In genomic region chr12:100201363-100201711, GRCm38 (mm10) we compare ENCODE assay signal across 8 mouse cellular contexts. TPM values are rescaled to one million over a fixed set of nuclear protein-coding genes. Genes with fewer than 3 reads are reported as not detected.
DNase-seq lines count a peak whose midpoint lies in the region; ATAC-seq lines count a peak whose summit lies in the region.

No protein-coding gene starts in this region.

- peaks cover 39% of the 10 kb centered on the region for H3K36me3 ChIP-seq in lung, embryonic 15.5 days
- peaks cover 32% of the 10 kb centered on the region for H3K36me3 ChIP-seq in embryonic facial prominence, embryonic 15.5 days
- peaks cover 10% of the 10 kb centered on the region; the same call in 1 of the 2 replicates for H3K36me3 ChIP-seq in limb, embryonic 11.5 days (ENCODE audit: control insufficient read depth, insufficient read depth, low read length)
- H3K36me3 ChIP-seq in neural tube, embryonic 15.5 days: peaks cover 36% of the 10 kb centered on the region

- ATAC-seq in lung, embryonic 15.5 days (ENCODE audit: borderline replicate concordance, extremely low read depth, low FRiP score, low TSS enrichment): no peak
- ATAC-seq in embryonic facial prominence, embryonic 15.5 days (ENCODE audit: insufficient number of reproducible peaks, low FRiP score, low TSS enrichment, low read depth): no peak
- ATAC-seq in limb, embryonic 11.5 days (ENCODE audit: insufficient number of reproducible peaks, low FRiP score, low TSS enrichment, low read depth): no peak
- ATAC-seq in neural tube, embryonic 15.5 days (ENCODE audit: low FRiP score): no peak

- peak overlapping the region; percentile 98 for H3K4me3 ChIP-seq in lung, embryonic 15.5 days
- peak overlapping the region; percentile 95 for H3K4me3 ChIP-seq in embryonic facial prominence, embryonic 15.5 days (replicated peaks)
- H3K4me3 ChIP-seq in limb, embryonic 11.5 days (ENCODE audit: low read depth, low read length): peak overlapping the region; percentile 78
- H3K4me3 ChIP-seq in neural tube, embryonic 15.5 days (replicated peaks): peak overlapping the region; percentile 99

- H3K9ac ChIP-seq in lung, embryonic 15.5 days: peak overlapping the region; percentile 95; the same call in 1 of the 2 replicates
- H3K9ac ChIP-seq in embryonic facial prominence, embryonic 15.5 days: peak overlapping the region; percentile 91; the same call in 1 of the 2 replicates
- H3K9ac ChIP-seq in limb, embryonic 11.5 days (ENCODE audit: low read length): no peak overlapping the region
- H3K9ac ChIP-seq in neural tube, embryonic 15.5 days (replicated peaks): peak overlapping the region; percentile 99

- no peak for DNase-seq in lung, postnatal 4 days
- DNase-seq in limb, embryonic 11.5 days (ENCODE audit: low spot score): no peak
- no peak for DNase-seq in urinary bladder, postnatal 10 days (ENCODE audit: low spot score)
- no peak for DNase-seq in adipocyte (ENCODE audit: low spot score)
- no peak for DNase-seq in right cerebral cortex, adult 18-20 months

- H3K4me2 ChIP-seq in lung, embryonic 15.5 days: peak overlapping the region; percentile 93
- peak overlapping the region; percentile 86 for H3K4me2 ChIP-seq in embryonic facial prominence, embryonic 15.5 days (replicated peaks)
- peak overlapping the region; percentile 77 for H3K4me2 ChIP-seq in limb, embryonic 11.5 days (ENCODE audit: low read depth, severe bottlenecking)
- peak overlapping the region; percentile 91 for H3K4me2 ChIP-seq in neural tube, embryonic 15.5 days

- no peak overlapping the region for H3K27ac ChIP-seq in lung, embryonic 15.5 days
- H3K27ac ChIP-seq in embryonic facial prominence, embryonic 15.5 days (replicated peaks): peak overlapping the region; percentile 92; the same call in 1 of the 2 replicates
- no peak overlapping the region for H3K27ac ChIP-seq in limb, embryonic 11.5 days (replicated peaks; ENCODE audit: low read depth, low read length)
- H3K27ac ChIP-seq in neural tube, embryonic 15.5 days (replicated peaks): peak overlapping the region; percentile 93

- 21% methylated on average over 4 of the region's 4 CpGs for WGBS in lung, embryonic 15.5 days
- WGBS in embryonic facial prominence, embryonic 15.5 days: 30% methylated on average over 4 of the region's 4 CpGs
- WGBS in limb, embryonic 11.5 days: 60% methylated on average over 4 of the region's 4 CpGs
- 17% methylated on average over 4 of the region's 4 CpGs for WGBS in neural tube, embryonic 15.5 days

- H3K9me3 ChIP-seq in lung, embryonic 15.5 days: no peaks in the 10 kb centered on the region
- no peaks in the 10 kb centered on the region for H3K9me3 ChIP-seq in embryonic facial prominence, embryonic 15.5 days (replicated peaks)
- no peaks in the 10 kb centered on the region for H3K9me3 ChIP-seq in limb, embryonic 11.5 days (ENCODE audit: control insufficient read depth, low read length)
- H3K9me3 ChIP-seq in neural tube, embryonic 15.5 days (replicated peaks): no peaks in the 10 kb centered on the region

- peaks cover 23% of the 10 kb centered on the region for H3K4me1 ChIP-seq in lung, embryonic 15.5 days
- H3K4me1 ChIP-seq in embryonic facial prominence, embryonic 15.5 days: peaks cover 27% of the 10 kb centered on the region
- H3K4me1 ChIP-seq in limb, embryonic 11.5 days (ENCODE audit: control insufficient read depth, insufficient read depth, low read length): peaks cover 13% of the 10 kb centered on the region
- peaks cover 38% of the 10 kb centered on the region for H3K4me1 ChIP-seq in neural tube, embryonic 15.5 days

- H3K27me3 ChIP-seq in lung, embryonic 15.5 days: no peaks in the 10 kb centered on the region
- H3K27me3 ChIP-seq in embryonic facial prominence, embryonic 15.5 days: no peaks in the 10 kb centered on the region
- no peaks in the 10 kb centered on the region for H3K27me3 ChIP-seq in limb, embryonic 11.5 days (ENCODE audit: control insufficient read depth, insufficient read depth, low read length)
- no peaks in the 10 kb centered on the region for H3K27me3 ChIP-seq in neural tube, embryonic 15.5 days (replicated peaks)

RNA-seq across cellular contexts. Expression of gene Calm1, which starts 2.1 kb away (rescaled TPM):
- 1,739 and 1,769 TPM in 2 replicates for polyA plus RNA-seq in lung, embryonic 15.5 days (2015; fragmentation: Nextera tagmentation; extraction: Ambion mirVana)
- 1,372 and 1,471 TPM in 2 replicates for polyA plus RNA-seq in embryonic facial prominence, embryonic 15.5 days (2015; fragmentation: Nextera tagmentation; extraction: Ambion mirVana)
- polyA plus RNA-seq in limb, embryonic 11.5 days (2014; fragmentation: Nextera tagmentation; extraction: Ambion mirVana): 1,091 and 1,120 TPM in 2 replicates
- polyA plus RNA-seq in neural tube, embryonic 15.5 days (2015; fragmentation: Nextera tagmentation; extraction: Ambion mirVana): 2,749 and 3,020 TPM in 2 replicates

RNA-seq across cellular contexts. Expression of gene Nrde2, which starts 41.9 kb away (rescaled TPM):
- polyA plus RNA-seq in lung, embryonic 15.5 days (2015; fragmentation: Nextera tagmentation; extraction: Ambion mirVana): 13.2 and 14.7 TPM in 2 replicates
- 14.1 TPM in 2 replicates for polyA plus RNA-seq in embryonic facial prominence, embryonic 15.5 days (2015; fragmentation: Nextera tagmentation; extraction: Ambion mirVana)
- polyA plus RNA-seq in limb, embryonic 11.5 days (2014; fragmentation: Nextera tagmentation; extraction: Ambion mirVana): 12.8 and 15.2 TPM in 2 replicates
- 10.4 and 11.8 TPM in 2 replicates for polyA plus RNA-seq in neural tube, embryonic 15.5 days (2015; fragmentation: Nextera tagmentation; extraction: Ambion mirVana)

Comparison
In these comparisons a context has a peak if more than half of its experiments do, and no peak if none do; other contexts are left out.
1. H3K27ac ChIP-seq: peak in embryonic facial prominence, embryonic 15.5 days (single experiment) and neural tube, embryonic 15.5 days (single experiment); none in lung, embryonic 15.5 days (single experiment) and limb, embryonic 11.5 days (single experiment).
2. Peak in every context shown above with its lines, with median percentiles within 50 percentile points of each other: H3K4me2 ChIP-seq and H3K4me3 ChIP-seq.